Mouse (Mus musculus) cerebellum, adult 2 months (tissue): ENCODE results near the gene Btbd8. TPM values are rescaled to one million over a fixed set of nuclear protein-coding genes. Genes with fewer than 3 reads are reported as not detected.

ENCODE experiments used
- DNase-seq, 2 experiments: peaks; one replicate each; pipeline ENCODE4 v3.0.0; 2021
- H3K27ac ChIP-seq: fragments of 200-500 bp; 2 replicates; pipeline ENCODE4 v1.5.1; 2012; ENCODE audit warnings: low read length, control low read depth, inconsistent platforms; ENCODE audit not compliant: insufficient read depth
- H3K27me3 ChIP-seq: fragments of 200-500 bp; 2 replicates; pipeline ENCODE4 v1.6.1; 2012; ENCODE audit warnings: inconsistent platforms, mild to moderate bottlenecking, low read length, moderate library complexity; ENCODE audit not compliant: control insufficient read depth, insufficient read depth
- H3K4me1 ChIP-seq: fragments of 200-500 bp; 2 replicates; pipeline ENCODE4 v1.6.1; 2011; ENCODE audit warnings: low read length; ENCODE audit not compliant: control insufficient read depth, insufficient read depth
- H3K4me3 ChIP-seq: fragments of 200-500 bp; replicated peaks from 2 replicates; pipeline ENCODE3; 2011; ENCODE audit warnings: mild to moderate bottlenecking, low read depth, low read length, control low read depth; ENCODE audit not compliant: insufficient read depth
- CTCF ChIP-seq: fragments of 200-500 bp; IDR thresholded peaks from 2 replicates; pipeline ENCODE4 v1.5.1; 2011; ENCODE audit warnings: low read depth, mild to moderate bottlenecking, control low read depth, low read length, moderate library complexity, borderline replicate concordance; ENCODE audit not compliant: insufficient read depth
- POLR2A ChIP-seq: fragments of 200-500 bp; IDR thresholded peaks from 2 replicates; pipeline ENCODE4 v1.6.1; 2011; ENCODE audit warnings: low read length, control low read depth, borderline replicate concordance; ENCODE audit not compliant: insufficient read depth
- whole genome bisulfite sequencing: fragments of 180-500 bp; shearing (Covaris S2); methylation state at CpG from one replicate; pipeline ENCODE4 v1.1.7; 2018; 5-methylcytosine and 5-hydroxymethylcytosine counted together
- polyA plus RNA-seq: library from polyadenylated mRNA; depleted of rRNA; stranded (reverse); fragments of >200 nt; gene quantifications from 2 replicates; pipeline ENCODE4 v1.2.3, GENCODE M21; 2012; rRNA removed

Gene Btbd8
- polyA plus RNA-seq, 1 experiment = 32.9 TPM

- WGBS = 71% methylated on average over 2 of the region's 2 CpGs
- Histone ChIP-seq H3K4me3 (no peak overlapping the region), H3K27ac (no peak overlapping the region), H3K27me3 (no peaks in the 10 kb centered on the region), H3K4me1 (no peaks in the 10 kb centered on the region)
- no peak for TF ChIP-seq CTCF
- no peak for TF ChIP-seq POLR2A
- DNase-seq = no peak
These were observed 95.8 kb downstream of the Btbd8 start for GRCm38 (mm10) chr5:107533590-107533989.

GRCm38 (mm10) chr5:107534581-107534980, 96.8 kb downstream of the Btbd8 start, which contains the start of gene 1700028K03Rik:
TSS of gene 1700028K03Rik (plus strand) at chr5:107534709.
- Histone ChIP-seq H3K4me3 (no peak within 1 kb of the TSS), H3K4me1 (no peaks in the 10 kb centered on the region), H3K27me3 (no peaks in the 10 kb centered on the region), H3K27ac (no peak within 1 kb of the TSS)
- DNase-seq = no peak
- WGBS = 79% methylated on average over 15 of the region's 15 CpGs
- TF ChIP-seq CTCF = no peak
- no peak for TF ChIP-seq POLR2A

GRCm38 (mm10) chr5:107541696-107542095, 103.9 kb downstream of the Btbd8 start:
- 36% methylated on average over 7 of the region's 7 CpGs for WGBS
- Histone ChIP-seq H3K27ac (no peak overlapping the region), H3K27me3 (no peaks in the 10 kb centered on the region), H3K4me3 (no peak overlapping the region), H3K4me1 (no peaks in the 10 kb centered on the region)
- TF ChIP-seq CTCF = no peak
- no peak for TF ChIP-seq POLR2A
- peak in 1 of 2 experiments; percentile 9 for DNase-seq

GRCm38 (mm10) chr5:107545927-107546326, 108.1 kb downstream of the Btbd8 start:
- H3K4me1 ChIP-seq = no peaks in the 10 kb centered on the region
- no peak overlapping the region for H3K27ac ChIP-seq
- no peak for TF ChIP-seq POLR2A
- TF ChIP-seq CTCF = no peak
- DNase-seq = no peak
- H3K27me3 ChIP-seq = no peaks in the 10 kb centered on the region; the same call in 1 of the 2 replicates
- H3K4me3 ChIP-seq = no peak overlapping the region
- WGBS = 83% methylated on average over 4 of the region's 4 CpGs

- WGBS = 91% methylated on average over 3 of the region's 3 CpGs
- H3K27me3 ChIP-seq = no peaks in the 10 kb centered on the region; the same call in 1 of the 2 replicates
- H3K27ac ChIP-seq = no peak overlapping the region
- TF ChIP-seq POLR2A (no peak), CTCF (no peak)
- H3K4me1 ChIP-seq = no peaks in the 10 kb centered on the region
- DNase-seq = no peak
- H3K4me3 ChIP-seq = no peak overlapping the region
These were observed 110.2 kb downstream of the Btbd8 start for GRCm38 (mm10) chr5:107547955-107548354.

GRCm38 (mm10) chr5:107548444-107548843, 110.6 kb downstream of the Btbd8 start:
- no peak for TF ChIP-seq CTCF
- TF ChIP-seq POLR2A = no peak

GRCm38 (mm10) chr5:107554336-107554735, 116.5 kb downstream of the Btbd8 start:
- WGBS = 94% methylated on average over 5 of the region's 5 CpGs

More at GRCm38 (mm10) chr5:107548444-107548843, 110.6 kb downstream of the Btbd8 start:
- H3K27ac ChIP-seq = no peak overlapping the region
- H3K4me3 ChIP-seq = no peak overlapping the region
- no peaks in the 10 kb centered on the region for H3K4me1 ChIP-seq
- no peaks in the 10 kb centered on the region; the same call in 1 of the 2 replicates for H3K27me3 ChIP-seq
- no peak for DNase-seq
- 86% methylated on average over 3 of the region's 3 CpGs for WGBS

GRCm38 (mm10) chr5:107556969-107557368, 119.2 kb downstream of the Btbd8 start:
- no peak for DNase-seq
- H3K4me3 ChIP-seq = no peak overlapping the region
- H3K4me1 ChIP-seq = no peaks in the 10 kb centered on the region
- no peaks in the 10 kb centered on the region for H3K27me3 ChIP-seq
- WGBS = 90% methylated on average over 3 of the region's 3 CpGs
- H3K27ac ChIP-seq = no peak overlapping the region
- TF ChIP-seq CTCF (no peak), POLR2A (no peak)

More at GRCm38 (mm10) chr5:107554336-107554735, 116.5 kb downstream of the Btbd8 start:
- Histone ChIP-seq H3K27ac (no peak overlapping the region), H3K27me3 (no peaks in the 10 kb centered on the region), H3K4me3 (no peak overlapping the region), H3K4me1 (no peaks in the 10 kb centered on the region)
- no peak for DNase-seq
- no peak for TF ChIP-seq POLR2A

Other genes starting within 250 kb of the Btbd8 start
- gene Tgfbr3, start 148.4 kb upstream of the Btbd8 start, polyA plus RNA-seq = 11.5 and 12.5 TPM in 2 replicates
- 9.2 and 10.7 TPM in 2 replicates for gene Brdt, start 106.8 kb upstream of the Btbd8 start, polyA plus RNA-seq
- 34.8 and 36.4 TPM in 2 replicates for gene Ephx4, start 35.3 kb upstream of the Btbd8 start, polyA plus RNA-seq
- gene Lpcat2b, start 6.4 kb upstream of the Btbd8 start, polyA plus RNA-seq = 0.05 and 0.06 TPM in 2 replicates
- gene Gm42669, start 69.6 kb downstream of the Btbd8 start, polyA plus RNA-seq = 0.23 and 0.46 TPM in 2 replicates
- gene 1700028K03Rik, start 96.7 kb downstream of the Btbd8 start, polyA plus RNA-seq = 0.21 and 0.32 TPM in 2 replicates
- gene Rpap2, start 159.4 kb downstream of the Btbd8 start, polyA plus RNA-seq = 12.5 and 13.4 TPM in 2 replicates
- gene Glmn, start 159.9 kb downstream of the Btbd8 start, polyA plus RNA-seq = 16.3 and 16.8 TPM in 2 replicates